Mouse (Mus musculus): Measurements from ENCODE around the gene Tfb2m.

Tfb2m gene

DNA sequence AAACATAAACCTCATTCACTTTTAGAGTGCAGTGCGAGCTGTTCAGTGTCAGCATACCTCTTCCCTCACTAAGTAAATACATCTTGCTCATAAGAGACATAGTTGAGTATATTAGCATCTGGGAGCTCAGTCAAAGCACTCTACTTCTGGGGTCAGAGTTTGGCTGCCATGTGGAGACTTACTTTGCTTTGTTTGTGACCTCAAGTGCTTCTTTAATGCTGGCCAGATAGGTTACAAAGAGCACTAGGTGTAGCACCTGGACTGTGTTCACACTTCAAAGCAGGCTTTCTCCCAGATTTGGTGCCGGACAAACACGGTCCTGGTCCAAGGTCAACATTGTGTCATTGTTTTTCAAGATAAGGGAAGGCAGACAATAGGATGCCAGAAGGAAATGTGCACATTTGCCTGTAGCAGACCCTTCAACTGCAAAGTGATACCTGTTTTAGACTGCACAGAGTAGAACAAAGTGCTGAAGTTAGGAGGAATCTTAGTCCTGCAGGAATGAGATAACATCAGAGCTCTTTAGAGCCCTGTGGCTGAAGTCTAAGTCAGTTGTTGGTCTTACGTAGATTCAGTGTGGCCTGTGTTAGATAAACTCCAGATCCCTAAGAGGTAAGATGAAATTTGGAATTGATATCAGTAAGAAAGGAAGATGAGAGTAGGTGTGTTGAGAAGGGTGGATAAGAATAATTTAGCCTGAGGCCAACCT, 22.8 kb upstream of the Tfb2m start:
- ChIA-PET CTCF (interaction anchor here in 3 of 4 experiments (0.6 to 1.9 kb wide), 4 partner anchors 10 to 51 kb away, joined by 3 to 6 read pairs (median 4); partner anchors contain the start of gene Smyd3 (in 2 of the 3)), POLR2A (interaction anchor here in 3 of 4 experiments (0.5 to 2.9 kb wide), 18 partner anchors 8 to 79 kb away, joined by 3 to 16 read pairs (median 3); no protein-coding TSS in a partner anchor)

DNA sequence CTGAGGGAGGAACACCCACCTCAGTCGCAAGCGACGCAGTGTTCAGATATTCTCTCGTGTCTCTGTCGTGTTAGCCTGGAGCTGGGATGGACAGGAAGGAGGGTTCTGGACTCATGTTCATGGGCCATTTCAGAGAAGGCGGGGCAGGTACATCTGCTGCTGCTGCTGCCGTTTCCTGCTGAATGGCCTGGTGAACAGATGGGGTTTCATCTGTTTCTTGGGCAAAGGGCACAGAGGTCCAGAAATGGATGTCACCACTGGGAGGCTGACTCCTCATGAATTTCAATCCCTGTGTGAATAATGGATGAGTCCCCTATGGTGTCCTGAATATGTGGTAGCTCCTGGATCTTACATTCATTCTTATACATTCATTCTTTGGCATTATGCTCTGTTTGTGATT, 21.5 kb upstream of the Tfb2m start:
- POLR2A ChIA-PET = interaction anchor here in 2 of 4 experiments (0.9 to 2.9 kb wide), 8 partner anchors 8 to 61 kb away, joined by 3 to 16 read pairs (median 4); no protein-coding TSS in a partner anchor

DNA sequence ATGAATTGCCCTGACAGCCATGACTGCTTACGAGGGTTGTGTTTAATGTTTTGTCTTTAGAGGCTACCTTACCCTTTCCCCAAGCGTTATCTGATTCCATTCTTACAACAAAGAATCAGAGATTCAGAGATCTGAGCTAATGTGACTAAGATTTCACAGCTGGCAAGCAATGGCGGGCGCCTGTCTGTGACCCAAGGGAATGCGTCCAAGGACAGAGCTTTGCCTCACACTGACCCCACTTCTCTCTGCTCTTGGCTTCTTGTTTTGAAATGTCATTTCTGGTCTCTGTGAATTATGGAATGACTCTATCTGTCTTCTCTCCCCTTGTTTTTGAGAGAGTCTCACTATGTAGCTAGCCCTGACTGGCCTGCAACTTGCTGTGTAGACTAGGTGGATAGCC, 17.9 kb upstream of the Tfb2m start:
- CTCF ChIA-PET = interaction anchor here in 1 of 4 experiments (1.2 kb wide), 1 partner anchor 61 kb away, joined by 4 read pairs; no protein-coding TSS in a partner anchor

More for the DNA sequence above, 21.5 kb upstream of the Tfb2m start:
- CTCF ChIA-PET = interaction anchor here in 1 of 4 experiments (1.9 kb wide), 1 partner anchor 50 kb away, joined by 6 read pairs; the partner anchor contains the start of gene Smyd3

DNA sequence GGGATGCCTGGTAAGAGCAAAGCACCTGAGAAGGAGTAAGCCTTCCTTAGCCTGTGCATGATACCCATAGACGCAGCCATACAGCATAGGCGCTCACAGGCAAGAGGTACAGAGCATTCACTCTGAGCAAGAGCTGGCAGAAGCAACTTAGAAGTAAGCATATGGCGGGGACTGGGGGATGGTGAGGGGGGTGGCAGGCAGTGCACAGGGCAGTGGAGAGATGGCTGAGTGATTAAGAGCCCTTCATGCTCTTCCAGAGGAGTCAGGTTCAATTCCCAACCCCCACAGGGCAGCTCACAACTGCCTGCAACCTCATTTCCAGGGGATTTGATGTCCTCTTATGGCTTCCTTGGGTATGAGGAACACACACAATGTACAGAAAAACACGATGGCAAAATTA, 17.1 kb upstream of the Tfb2m start:
- CTCF ChIA-PET = interaction anchor here in 1 of 4 experiments (1.2 kb wide), 1 partner anchor 61 kb away, joined by 4 read pairs; no protein-coding TSS in a partner anchor
- POLR2A ChIA-PET = interaction anchor here in 2 of 4 experiments (0.6 to 3.0 kb wide), 7 partner anchors 10 to 48 kb away, joined by 3 to 16 read pairs (median 5); partner anchors contain the start of genes Cnst (in 2 of the 2) and Tfb2m (in 1 of the 2)

More for the DNA sequence above, 17.9 kb upstream of the Tfb2m start:
- POLR2A ChIA-PET = interaction anchor here in 3 of 4 experiments (0.7 to 3.0 kb wide), 9 partner anchors 10 to 42 kb away, joined by 3 to 16 read pairs (median 3); partner anchors contain the start of genes Cnst (in 2 of the 3) and Tfb2m (in 1 of the 3)

DNA sequence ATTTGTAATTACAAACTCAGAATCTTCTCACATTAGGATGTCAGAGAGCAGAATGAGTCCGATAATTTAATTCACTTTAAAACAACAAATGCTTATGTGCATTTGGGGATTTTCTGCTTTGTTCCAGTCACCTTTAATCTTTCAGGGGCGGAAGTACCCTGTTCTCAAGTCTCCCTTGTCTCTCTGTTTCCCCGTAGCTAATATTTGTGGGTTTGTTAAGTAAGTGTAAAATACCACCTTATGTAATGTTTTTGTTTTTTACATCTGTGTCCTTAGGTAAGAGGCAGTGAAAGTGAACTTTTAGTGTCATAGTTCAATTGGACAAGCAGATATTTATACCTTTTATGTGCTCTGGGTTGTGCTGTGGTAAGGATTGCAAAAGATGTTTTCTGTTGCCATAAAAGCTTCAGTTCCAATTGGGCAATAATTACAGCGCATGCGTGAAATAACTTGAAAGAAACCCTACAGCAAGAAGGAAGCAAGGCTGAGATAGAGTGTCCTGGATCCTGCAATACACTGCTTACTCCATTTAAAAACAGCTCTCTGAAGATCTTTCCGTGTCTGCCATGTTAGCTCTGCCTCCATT, 14.9 kb upstream of the Tfb2m start:
- ChIA-PET POLR2A (interaction anchor here in 2 of 4 experiments (0.6 to 3.8 kb wide), 14 partner anchors 8 to 63 kb away, joined by 3 to 55 read pairs (median 3); partner anchors contain the start of genes Cnst (in 1 of the 2), Smyd3 (in 1 of the 2) and Tfb2m (in 1 of the 2)), CTCF (interaction anchor here in 1 of 4 experiments (0.6 kb wide), 1 partner anchor 103 kb away, joined by 4 read pairs; no protein-coding TSS in a partner anchor)

DNA sequence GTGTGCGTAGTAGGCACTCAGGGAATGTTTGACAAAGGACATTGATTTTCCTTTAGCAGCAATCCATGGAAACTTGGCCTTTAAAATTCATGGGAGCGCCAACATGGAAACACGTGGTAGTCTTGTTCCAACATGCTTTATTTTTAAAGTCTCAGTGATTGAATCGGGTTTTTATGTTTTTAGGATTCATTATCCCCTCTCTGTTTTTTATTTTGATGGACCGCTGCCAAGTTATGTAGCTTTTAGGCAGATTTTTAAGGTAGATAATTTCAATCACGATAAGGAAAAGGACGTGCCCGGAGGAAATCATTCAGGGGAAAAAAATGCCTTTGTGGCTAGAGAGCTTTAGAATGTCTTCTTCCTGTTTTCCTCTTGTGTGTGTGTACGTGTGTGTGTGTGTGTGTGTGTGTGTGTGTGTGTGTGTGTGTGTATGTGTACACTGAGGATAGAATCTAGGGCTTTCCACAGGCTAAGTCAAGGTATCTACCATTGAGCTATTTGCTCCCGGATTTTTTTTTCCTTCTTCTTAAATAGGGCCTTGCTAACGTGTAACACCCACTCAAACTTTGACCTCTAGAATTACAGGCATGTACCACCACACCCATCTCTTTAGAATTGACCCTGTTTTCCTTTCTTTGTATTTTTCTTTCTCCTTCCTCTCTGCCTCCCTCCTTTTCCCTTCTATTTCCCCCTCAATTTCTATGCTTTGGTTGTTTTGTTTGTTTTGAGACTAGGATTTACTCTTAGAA, 13.6 kb upstream of the Tfb2m start:
- POLR2A ChIA-PET = interaction anchor here (0.6 to 3.8 kb wide), 29 partner anchors 8 to 102 kb away, joined by 3 to 55 read pairs (median 4); partner anchors contain the start of genes Cnst (in 3 of the 4), Tfb2m (in 3 of the 4) and Smyd3 (in 1 of the 4)
- CTCF ChIA-PET = interaction anchor here in 3 of 4 experiments (0.7 to 1.5 kb wide), 6 partner anchors 33 to 730 kb away, joined by 3 to 10 read pairs (median 4); partner anchors contain the start of gene Smyd3 (in 1 of the 3)

DNA sequence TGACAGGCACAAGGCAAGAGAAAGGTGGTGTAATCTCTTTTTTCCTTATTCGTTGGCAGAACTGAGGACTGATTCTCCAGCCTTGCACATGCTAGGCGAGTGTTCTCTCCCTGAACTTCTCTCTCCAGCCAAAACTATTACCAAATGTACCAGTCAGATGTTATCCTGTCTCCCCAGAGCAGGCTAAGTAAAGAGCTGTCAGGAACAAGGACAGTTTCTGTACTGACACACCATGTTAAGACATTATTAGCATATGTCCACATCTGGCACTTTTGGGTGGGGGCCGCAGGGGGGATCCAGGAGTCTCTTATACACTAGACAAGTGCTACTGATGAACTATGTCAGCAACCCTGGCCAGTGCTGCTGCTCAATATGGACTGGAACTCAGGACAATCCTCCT, 10.9 kb upstream of the Tfb2m start:
- CTCF ChIA-PET = no interaction called here
- POLR2A ChIA-PET = interaction anchor here in 1 of 4 experiments (0.5 kb wide), 1 partner anchor 47 kb away, joined by 3 read pairs; no protein-coding TSS in a partner anchor

DNA sequence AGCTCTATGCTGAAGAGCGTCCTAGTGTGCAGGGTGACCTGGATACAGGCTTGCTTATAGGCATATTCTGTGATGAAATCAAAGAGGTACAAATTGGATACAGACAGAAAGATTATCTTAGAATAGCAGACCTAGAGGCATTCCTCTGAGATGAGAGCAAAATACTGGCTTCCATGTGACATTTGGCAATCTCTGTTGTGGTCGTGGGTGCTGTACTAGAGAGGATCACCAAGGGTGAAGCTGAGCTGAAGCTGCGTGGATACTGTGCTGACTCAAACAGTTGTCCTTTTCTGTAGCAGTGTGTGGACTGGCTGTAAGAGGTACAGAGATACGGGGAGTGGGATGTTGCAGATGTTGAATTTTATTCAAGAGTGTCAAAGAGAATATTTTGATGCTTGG, 7.9 kb upstream of the Tfb2m start:
- POLR2A ChIA-PET = interaction anchor here in 3 of 4 experiments (1.1 to 2.8 kb wide), 6 partner anchors 10 to 51 kb away, joined by 3 to 11 read pairs (median 4); no protein-coding TSS in a partner anchor

DNA sequence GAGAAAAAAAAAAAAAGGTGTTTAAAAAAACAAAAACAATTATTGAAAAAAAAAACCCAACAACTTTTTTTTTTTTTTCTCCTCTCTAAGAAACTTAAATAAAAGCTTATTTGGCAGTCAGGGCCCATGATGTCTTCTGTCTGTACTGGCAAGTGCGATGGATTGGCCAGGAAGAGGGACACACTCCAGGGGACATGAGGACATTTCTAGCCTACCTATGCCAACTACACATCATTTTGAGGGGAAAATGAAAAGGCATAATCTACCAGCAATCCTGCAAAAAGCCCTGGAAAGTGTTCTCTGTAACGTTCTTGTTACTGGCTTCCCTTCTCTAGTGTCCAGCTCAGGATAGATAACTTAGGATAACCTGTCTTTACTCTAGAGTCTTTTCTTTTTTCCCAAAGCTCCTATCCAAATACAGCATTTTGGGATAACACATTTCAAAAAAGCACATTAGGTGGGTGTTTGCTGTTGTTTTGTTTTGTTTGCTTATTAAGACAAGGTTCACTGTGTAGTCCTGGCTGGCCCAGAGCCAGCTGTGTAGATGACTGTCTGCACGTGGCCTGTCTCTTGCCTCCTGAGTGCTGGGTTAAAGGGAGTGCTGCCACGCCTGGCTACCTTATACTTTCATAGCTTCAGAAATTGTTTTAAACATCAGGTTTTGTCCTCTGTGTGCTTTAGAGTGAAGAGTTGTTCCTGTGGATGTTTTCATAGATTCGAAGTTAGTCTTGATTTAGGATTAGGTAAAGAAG, 7.3 kb upstream of the Tfb2m start:
- CTCF ChIA-PET = interaction anchor here in 2 of 4 experiments (0.6 to 0.7 kb wide), 2 partner anchors 22 to 322 kb away, joined by 3 to 7 read pairs; no protein-coding TSS in a partner anchor
- POLR2A ChIA-PET = interaction anchor here (0.5 to 2.8 kb wide), 14 partner anchors 10 to 649 kb away, joined by 3 to 11 read pairs (median 3); partner anchors contain the start of gene Smyd3 (in 1 of the 4)

More for the DNA sequence above, 7.9 kb upstream of the Tfb2m start:
- CTCF ChIA-PET = no interaction called here

DNA sequence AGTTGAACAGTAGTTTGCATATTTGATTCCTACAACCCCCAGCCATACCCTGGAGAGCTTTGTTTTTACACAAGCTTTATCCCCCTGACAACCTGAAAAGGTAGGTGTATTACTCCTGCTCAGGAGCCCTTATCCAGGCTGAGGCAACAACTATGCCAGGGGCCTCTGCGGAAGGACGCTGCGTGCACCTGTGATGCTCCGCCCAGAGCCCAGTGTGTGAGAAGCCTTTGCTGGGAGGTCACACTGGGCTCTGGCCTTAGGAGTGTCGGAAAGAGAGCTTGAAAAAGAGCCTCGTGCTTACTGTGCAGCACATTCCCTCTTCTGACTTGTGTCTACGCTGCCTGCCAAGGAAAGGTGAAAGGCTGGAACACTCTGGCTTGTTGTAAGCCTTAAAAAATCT, 6.7 kb upstream of the Tfb2m start:
- POLR2A ChIA-PET = interaction anchor here (0.5 to 2.8 kb wide), 15 partner anchors 10 to 649 kb away, joined by 3 to 11 read pairs (median 3); partner anchors contain the start of gene Smyd3 (in 1 of the 4)
- CTCF ChIA-PET = interaction anchor here in 1 of 4 experiments (0.7 to 1.1 kb wide), 2 partner anchors 50 to 321 kb away, joined by 3 to 7 read pairs; no protein-coding TSS in a partner anchor

DNA sequence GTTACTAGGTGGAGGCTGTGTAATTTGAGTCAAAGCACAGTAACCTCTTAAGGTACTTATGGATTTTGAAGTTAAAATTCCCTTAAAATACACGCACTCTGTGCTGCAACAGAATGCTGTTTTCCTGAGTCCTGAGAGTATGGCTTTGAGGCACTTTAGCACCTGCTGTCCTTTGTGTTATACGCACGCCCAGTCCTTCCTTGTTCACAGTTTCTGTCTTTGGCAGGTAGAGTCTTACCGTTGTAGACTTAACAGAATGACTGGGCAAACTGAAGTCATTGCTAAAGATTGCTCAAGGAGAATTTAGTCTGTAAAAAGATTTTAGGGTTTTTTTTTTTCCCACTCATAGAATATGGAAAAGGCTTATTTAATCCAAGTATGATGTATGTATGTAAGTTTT, 5.9 kb upstream of the Tfb2m start:
- ChIA-PET POLR2A (interaction anchor here in 2 of 4 experiments (0.6 to 1.7 kb wide), 5 partner anchors 9 to 41 kb away, joined by 3 to 5 read pairs (median 3); partner anchors contain the start of gene Smyd3 (in 1 of the 2)), CTCF (interaction anchor here in 1 of 4 experiments (1.1 kb wide), 1 partner anchor 49 kb away, joined by 3 read pairs; no protein-coding TSS in a partner anchor)

DNA sequence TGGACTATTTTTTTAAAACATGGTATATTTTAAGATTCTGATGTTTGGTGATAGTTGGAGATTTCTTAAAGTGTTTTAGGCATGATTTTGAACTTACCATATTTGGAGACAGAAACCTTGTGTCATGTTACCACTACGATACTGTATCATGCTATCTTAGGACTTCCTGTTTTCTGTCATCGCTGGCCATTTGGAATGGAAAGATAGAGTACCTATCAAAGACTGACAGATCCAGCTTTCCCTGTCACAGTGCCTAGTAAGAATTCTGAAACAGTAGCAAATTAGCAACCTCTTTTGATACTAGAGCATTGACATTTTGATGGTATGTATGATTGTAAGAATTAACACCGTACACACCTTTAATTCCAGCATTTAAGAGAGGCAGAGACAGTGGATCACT, 5.3 kb upstream of the Tfb2m start:
- ChIA-PET CTCF (interaction anchor here in 1 of 4 experiments (0.6 to 1.2 kb wide), 3 partner anchors 41 to 164 kb away, joined by 3 read pairs; no protein-coding TSS in a partner anchor), POLR2A (interaction anchor here in 2 of 4 experiments (0.5 to 1.7 kb wide), 3 partner anchors 14 to 47 kb away, joined by 3 to 5 read pairs (median 4); partner anchors contain the start of gene Smyd3 (in 1 of the 2))

DNA sequence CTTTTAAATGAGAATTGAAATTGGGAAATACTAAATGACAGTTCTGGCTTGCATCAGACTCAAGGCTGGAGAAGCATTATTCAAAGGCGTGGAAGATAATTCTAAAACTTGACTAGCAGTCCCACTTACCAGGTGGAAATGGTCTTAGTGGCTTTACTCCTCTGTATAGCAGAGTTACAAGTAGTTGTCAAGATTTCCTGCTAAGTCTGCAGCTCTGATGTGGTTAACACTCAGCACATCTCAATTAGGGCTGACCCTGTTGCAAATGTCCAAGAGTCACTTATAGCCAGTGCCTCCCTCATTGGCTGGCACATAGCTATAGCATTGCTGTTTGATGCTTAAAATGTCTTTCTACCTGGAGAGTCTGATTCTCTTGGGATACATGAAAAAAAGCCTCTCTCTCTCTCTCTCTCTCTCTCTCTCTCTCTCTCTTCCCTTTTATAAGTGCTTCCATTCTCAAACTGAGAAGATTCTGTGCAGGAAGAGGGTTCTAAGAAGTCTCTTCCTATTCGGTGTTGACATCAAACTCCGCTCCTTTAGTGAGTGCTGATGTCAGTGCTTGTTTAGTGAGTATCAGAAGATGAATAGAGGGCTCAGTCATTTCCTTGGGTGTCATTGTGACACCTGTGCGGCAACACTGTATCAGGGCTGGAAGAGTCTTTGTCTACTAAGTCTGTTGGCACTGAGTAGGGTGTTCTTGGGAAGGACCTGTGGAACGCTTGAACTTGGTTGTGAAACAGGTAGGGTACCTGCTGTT, 3.1 kb upstream of the Tfb2m start:
- CTCF ChIA-PET = interaction anchor here in 2 of 4 experiments (0.7 to 1.4 kb wide), 3 partner anchors 32 to 904 kb away, joined by 4 read pairs; partner anchors contain the start of gene Smyd3 (in 1 of the 2)
- POLR2A ChIA-PET = interaction anchor here in 3 of 4 experiments (0.5 to 6.8 kb wide), 6 partner anchors 8 to 38 kb away, joined by 3 to 55 read pairs (median 11); no protein-coding TSS in a partner anchor

DNA sequence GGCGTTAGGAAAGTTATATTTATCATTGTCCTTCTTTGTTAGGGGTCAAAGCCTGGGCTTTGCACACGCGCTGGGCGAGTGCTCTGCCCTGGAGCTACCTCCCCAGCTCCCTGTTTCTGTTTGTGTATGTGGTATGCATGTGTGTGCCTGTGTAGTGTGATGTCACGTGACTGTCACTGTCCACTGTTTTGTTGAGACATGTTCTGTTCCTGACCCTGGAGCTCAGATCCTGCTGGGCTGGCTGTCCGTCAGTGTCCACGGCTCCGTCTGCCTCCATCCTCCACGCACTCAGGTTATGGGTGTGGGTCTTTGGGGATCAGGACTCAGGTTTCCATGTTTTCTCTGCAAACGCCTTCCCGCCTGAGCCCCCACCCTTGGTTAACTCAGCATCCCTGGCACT, 2.2 kb upstream of the Tfb2m start:
- CTCF ChIA-PET = interaction anchor here in 1 of 4 experiments (1.4 kb wide), 1 partner anchor 46 kb away, joined by 4 read pairs; no protein-coding TSS in a partner anchor

DNA sequence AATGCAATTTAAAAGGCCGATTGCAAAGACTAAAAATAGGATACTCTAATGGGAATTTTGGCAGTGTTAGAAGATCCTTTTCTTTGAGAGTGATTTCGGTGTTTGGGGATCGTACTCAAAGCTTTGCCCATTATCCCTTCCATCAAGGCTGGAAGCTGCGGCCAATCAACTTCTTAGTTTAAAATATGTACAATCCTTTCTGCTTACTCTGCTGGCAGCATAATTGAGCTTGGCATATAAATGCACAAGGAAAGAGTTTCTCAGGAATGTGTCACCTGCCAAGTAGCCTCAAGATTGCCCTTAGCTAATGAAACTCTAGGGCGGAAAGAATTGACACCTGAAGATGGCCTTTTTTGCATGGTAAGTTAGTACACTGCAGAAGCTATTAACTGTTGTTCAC, 1.1 kb upstream of the Tfb2m start:
- CTCF ChIA-PET = interaction anchor here in 3 of 4 experiments (0.9 to 1.8 kb wide), 7 partner anchors 29 to 188 kb away, joined by 3 to 7 read pairs (median 5); partner anchors contain the start of gene Smyd3 (in 1 of the 3)
- POLR2A ChIA-PET = interaction anchor here in 3 of 4 experiments (0.7 to 6.8 kb wide), 26 partner anchors 9 to 1138 kb away, joined by 3 to 55 read pairs (median 4); partner anchors contain the start of gene Smyd3 (in 2 of the 3)

More for the DNA sequence above, 2.2 kb upstream of the Tfb2m start:
- POLR2A ChIA-PET = interaction anchor here in 3 of 4 experiments (0.9 to 6.8 kb wide), 10 partner anchors 12 to 85 kb away, joined by 3 to 55 read pairs (median 14); partner anchors contain the start of gene Smyd3 (in 2 of the 3)

Measured in embryonic stem cell, embryonic (primary cell).